Mouse (Mus musculus) limb, embryonic 14.5 days (tissue): ENCODE data around the gene Tmem266. TPM values are rescaled to one million over a fixed set of nuclear protein-coding genes. Genes with fewer than 3 reads are reported as not detected.

Experiments used
- ATAC-seq: fragments of 200-750 bp; cut with Nextera tagmentation; 2 replicates; pipeline ENCODE4 v1.8.0; 2017; ENCODE audit warnings: low read depth, moderate number of reproducible peaks, moderate TSS enrichment; ENCODE audit not compliant: low FRiP score
- DNase-seq: peaks from one replicate; pipeline ENCODE4 v3.0.0-alpha.2; 2015; ENCODE audit warnings: low spot score
- H3K27ac ChIP-seq: fragments of 300-500 bp; sonication (generic); replicated peaks from 2 replicates; pipeline ENCODE4 v1.5.1; 2014; ENCODE audit warnings: low read depth, mild to moderate bottlenecking, low read length, moderate library complexity, mixed read lengths
- H3K27me3 ChIP-seq: fragments of 300-500 bp; sonication (generic); 2 replicates; pipeline ENCODE4 v1.6.1; 2014; ENCODE audit warnings: low read length, mixed read lengths; ENCODE audit not compliant: control insufficient read depth, insufficient read depth
- H3K36me3 ChIP-seq: fragments of 300-500 bp; sonication (generic); 2 replicates; pipeline ENCODE4 v1.6.1; 2014; ENCODE audit warnings: mild to moderate bottlenecking, low read length, moderate library complexity, mixed read lengths; ENCODE audit not compliant: control insufficient read depth, insufficient read depth
- H3K4me1 ChIP-seq: fragments of 300-500 bp; sonication (generic); 2 replicates; pipeline ENCODE4 v1.6.1; 2014; ENCODE audit warnings: antibody characterized with exemption, low read length, mixed read lengths; ENCODE audit not compliant: control insufficient read depth, insufficient read depth
- H3K4me2 ChIP-seq: fragments of 300-500 bp; sonication (generic); replicated peaks from 2 replicates; pipeline ENCODE4 v1.6.1; 2014; ENCODE audit warnings: low read depth, mild to moderate bottlenecking, low read length, moderate library complexity; ENCODE audit not compliant: severe bottlenecking
- H3K4me3 ChIP-seq: fragments of 300-500 bp; sonication (generic); replicated peaks from 2 replicates; pipeline ENCODE4 v1.5.1; 2014; ENCODE audit warnings: low read length
- H3K9ac ChIP-seq: fragments of 300-500 bp; sonication (generic); 2 replicates; pipeline ENCODE4 v1.6.1; 2014; ENCODE audit warnings: mild to moderate bottlenecking, low read depth, low read length, moderate library complexity; ENCODE audit not compliant: severe bottlenecking
- H3K9me3 ChIP-seq: fragments of 300-500 bp; sonication (generic); 2 replicates; pipeline ENCODE4 v1.6.1; 2016; ENCODE audit warnings: low read length; ENCODE audit not compliant: control insufficient read depth
- POLR2A ChIP-seq: fragments of 200-500 bp; IDR thresholded peaks from 2 replicates; pipeline ENCODE4 v1.8.0; 2012; ENCODE audit warnings: inconsistent platforms, mild to moderate bottlenecking, moderate library complexity, borderline replicate concordance; ENCODE audit not compliant: insufficient read depth, insufficient read length; ENCODE audit errors: extremely low read depth
- WGBS: fragments of 180-500 bp; shearing (Covaris S2); extraction: QIAGEN DNeasy Blood & Tissue Kit; methylation state at CpG from one replicate; pipeline ENCODE4 v1.1.7; 2014; 5-methylcytosine and 5-hydroxymethylcytosine counted together
- polyA plus RNA-seq, 2 experiments: library from polyadenylated mRNA; depleted of rRNA in 1 of 2; stranded (reverse) in 1 of 2; unstranded in 1 of 2; fragments of >200 nt; fragmentation: Nextera tagmentation in 1 of 2; extraction: Ambion mirVana in 1 of 2; gene quantifications; 2 replicates each; pipeline versions ENCODE4 v1.2.1 to v1.2.3; 2012 to 2014

Gene Tmem266
- polyA plus RNA-seq, 2 experiments, result 0.40 to 1.3 TPM

DNA sequence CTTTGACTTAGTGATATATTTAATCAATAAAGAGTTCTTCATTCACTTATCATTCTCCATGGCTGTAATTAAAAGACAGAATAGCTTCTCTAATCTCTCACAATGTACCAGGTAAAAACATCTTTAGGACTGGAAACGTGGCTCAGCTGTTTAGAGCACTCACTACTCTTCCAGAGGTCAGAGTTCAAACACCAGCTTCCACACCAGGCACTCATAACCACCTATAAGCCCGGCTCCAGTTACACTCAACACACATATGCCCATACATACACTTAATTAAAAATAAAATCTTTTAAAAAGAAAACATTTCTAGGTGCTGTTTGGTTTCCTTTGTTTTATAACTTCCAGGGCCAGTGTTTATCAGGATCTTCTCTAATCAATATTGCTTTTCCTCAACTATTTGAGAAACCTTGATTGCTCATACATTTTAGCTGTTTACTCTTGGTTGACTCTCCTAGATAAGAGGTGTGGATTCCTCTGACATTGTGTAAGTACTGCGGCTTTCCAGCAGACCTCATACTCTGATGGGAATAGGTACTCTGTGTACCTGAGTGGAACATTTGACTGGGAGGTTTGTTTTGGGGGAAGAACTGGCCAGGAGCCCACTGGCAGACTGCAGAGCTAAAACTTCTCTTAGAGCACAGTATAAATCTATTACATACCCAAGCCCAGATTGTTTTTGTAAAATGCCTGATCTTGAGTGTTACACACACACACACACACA lies 37.1 kb upstream of the Tmem266 start:
- H3K4me2 ChIP-seq, result no peak overlapping the region
- no peak overlapping the region for H3K27ac ChIP-seq
- no peaks in the 10 kb centered on the region for H3K9me3 ChIP-seq
- no peaks in the 10 kb centered on the region for H3K4me1 ChIP-seq
- H3K27me3 ChIP-seq, result no peaks in the 10 kb centered on the region
- no peaks in the 10 kb centered on the region for H3K36me3 ChIP-seq
- DNase-seq, result no peak
- no peak for ATAC-seq
- no peak overlapping the region for H3K9ac ChIP-seq
- no peak overlapping the region for H3K4me3 ChIP-seq
- WGBS, result 48% methylated on average over 3 of the region's 3 CpGs
- TF ChIP-seq POLR2A, result no peak

DNA sequence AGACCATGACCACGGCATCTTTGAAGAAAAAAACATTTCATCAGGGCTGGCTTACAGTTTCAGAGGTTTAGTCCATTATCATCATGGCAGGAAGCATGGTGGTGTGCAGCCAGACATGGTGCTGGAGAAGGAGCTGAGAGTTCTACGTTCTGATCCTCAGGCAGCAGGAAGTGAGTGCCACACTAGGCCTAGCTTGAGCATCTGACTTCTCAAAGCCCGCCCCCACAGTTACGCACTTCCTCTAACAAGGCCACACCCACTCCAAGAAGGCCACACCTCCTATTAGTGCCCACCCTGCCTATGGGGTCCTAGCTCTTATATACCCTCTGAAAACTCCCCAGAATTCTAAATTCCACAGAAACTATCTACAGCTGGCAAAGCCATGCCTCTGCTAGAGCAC lies 34.7 kb upstream of the Tmem266 start:
- no peak for DNase-seq
- ATAC-seq, result no peak
- Histone ChIP-seq H3K27me3 (no peaks in the 10 kb centered on the region), H3K4me1 (no peaks in the 10 kb centered on the region), H3K27ac (no peak overlapping the region), H3K9me3 (no peaks in the 10 kb centered on the region), H3K36me3 (no peaks in the 10 kb centered on the region), H3K4me3 (no peak overlapping the region), H3K4me2 (no peak overlapping the region), H3K9ac (no peak overlapping the region)
- WGBS, result 92% methylated on average over 4 of the region's 4 CpGs
- TF ChIP-seq POLR2A, result no peak

DNA sequence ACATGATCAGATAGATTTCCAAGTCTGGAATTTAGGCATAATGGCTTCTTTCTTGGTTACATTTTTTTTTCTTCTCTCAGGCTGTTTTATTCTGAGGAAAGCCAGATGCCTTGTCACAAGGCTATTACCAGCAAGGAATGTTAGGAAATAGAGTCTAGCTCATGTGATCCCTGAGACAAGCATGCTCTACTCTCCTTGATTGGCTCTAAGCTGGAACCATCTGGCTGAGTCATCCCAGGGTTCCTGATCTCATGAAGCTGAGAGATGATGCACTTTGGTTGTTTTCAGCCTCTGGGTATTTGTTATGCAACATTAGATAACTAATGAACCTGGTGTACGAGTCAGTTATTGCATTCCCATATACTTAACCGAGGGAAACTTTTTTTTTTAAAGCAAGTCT lies 30.5 kb upstream of the Tmem266 start:
- Histone ChIP-seq H3K27me3 (no peaks in the 10 kb centered on the region), H3K27ac (no peak overlapping the region), H3K36me3 (no peaks in the 10 kb centered on the region), H3K9me3 (no peaks in the 10 kb centered on the region), H3K4me2 (no peak overlapping the region), H3K4me1 (no peaks in the 10 kb centered on the region), H3K9ac (no peak overlapping the region), H3K4me3 (no peak overlapping the region)
- no peak for ATAC-seq
- no peak for DNase-seq
- no peak for TF ChIP-seq POLR2A
- 52% methylated on average over 2 of the region's 2 CpGs for WGBS

DNA sequence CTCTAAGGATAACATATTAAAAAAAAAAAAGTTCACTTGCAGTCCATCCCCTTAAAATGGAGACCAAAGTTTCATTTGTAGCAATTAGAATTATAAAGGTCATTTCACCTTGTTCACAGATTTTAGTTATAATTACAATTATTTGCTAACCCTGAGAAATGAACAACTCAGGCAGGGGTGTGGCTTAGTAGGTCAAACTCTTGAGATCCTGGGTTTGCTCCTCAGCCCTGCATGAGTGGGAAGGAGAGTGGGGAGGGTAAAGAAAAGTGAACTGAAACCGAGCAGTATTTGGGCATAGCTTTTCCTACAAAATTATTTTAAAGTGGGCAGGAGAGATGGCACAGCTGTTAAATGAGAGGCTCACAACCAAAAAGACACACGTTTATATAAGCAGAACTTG lies 19.6 kb upstream of the Tmem266 start:
- no peak overlapping the region for H3K27ac ChIP-seq
- H3K4me2 ChIP-seq, result no peak overlapping the region
- no peaks in the 10 kb centered on the region for H3K36me3 ChIP-seq
- no peak for TF ChIP-seq POLR2A
- no peak overlapping the region for H3K9ac ChIP-seq
- WGBS, result 68% methylated on average over 2 of the region's 2 CpGs
- H3K4me3 ChIP-seq, result no peak overlapping the region
- H3K4me1 ChIP-seq, result no peaks in the 10 kb centered on the region
- H3K9me3 ChIP-seq, result no peaks in the 10 kb centered on the region
- no peaks in the 10 kb centered on the region for H3K27me3 ChIP-seq
- DNase-seq (no peak), ATAC-seq (no peak)

DNA sequence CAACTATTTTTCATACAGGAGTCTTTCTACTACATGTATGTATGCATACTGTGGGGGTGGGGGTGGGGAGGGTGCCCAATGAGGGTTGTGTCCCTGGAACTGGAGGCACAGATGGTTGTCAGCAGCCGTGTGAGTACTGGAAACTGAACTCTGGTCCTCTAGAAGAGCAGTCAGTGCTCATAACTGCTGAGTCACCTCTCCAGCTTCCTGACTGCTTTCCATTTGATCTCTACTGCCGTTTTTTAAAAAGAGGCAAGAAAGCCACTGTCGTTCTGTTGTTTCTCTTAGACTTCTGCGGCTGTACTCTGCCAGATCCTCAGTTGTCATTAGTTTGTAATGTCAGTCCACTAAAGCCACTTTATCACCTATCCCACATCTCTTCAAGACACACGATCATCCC lies 19.2 kb upstream of the Tmem266 start:
- no peaks in the 10 kb centered on the region for H3K36me3 ChIP-seq
- no peak for TF ChIP-seq POLR2A
- no peak overlapping the region for H3K4me2 ChIP-seq
- H3K9ac ChIP-seq, result no peak overlapping the region
- DNase-seq (no peak), ATAC-seq (no peak)
- WGBS, result 59% methylated on average over 5 of the region's 5 CpGs
- no peak overlapping the region for H3K4me3 ChIP-seq
- no peaks in the 10 kb centered on the region for H3K9me3 ChIP-seq
- no peaks in the 10 kb centered on the region for H3K27me3 ChIP-seq
- no peak overlapping the region for H3K27ac ChIP-seq
- H3K4me1 ChIP-seq, result no peaks in the 10 kb centered on the region
